Mouse (Mus musculus) midbrain, embryonic 12.5 days (tissue): ENCODE results near the gene Nup54. TPM values are rescaled to one million over a fixed set of nuclear protein-coding genes. Genes with fewer than 3 reads are reported as not detected.

Source experiments
- ATAC-seq: fragments of 200-750 bp; cut with Nextera tagmentation; 2 replicates; pipeline ENCODE4 v1.8.0; 2017; ENCODE audit warnings: low read depth, moderate TSS enrichment, moderate library complexity; ENCODE audit not compliant: low FRiP score
- H3K27ac ChIP-seq: fragments of 300-500 bp; sonication (generic); replicated peaks from 2 replicates; pipeline ENCODE4 v1.5.1; 2016; ENCODE audit warnings: mild to moderate bottlenecking
- H3K27me3 ChIP-seq: fragments of 300-500 bp; sonication (generic); 2 replicates; pipeline ENCODE4 v1.6.1; 2016; ENCODE audit warnings: mild to moderate bottlenecking
- H3K36me3 ChIP-seq: fragments of 300-500 bp; sonication (generic); 2 replicates; pipeline ENCODE4 v1.6.1; 2016
- H3K4me1 ChIP-seq: fragments of 300-500 bp; sonication (generic); 2 replicates; pipeline ENCODE4 v1.6.1; 2016
- H3K4me2 ChIP-seq: fragments of 300-500 bp; sonication (generic); replicated peaks from 2 replicates; pipeline ENCODE4 v1.6.1; 2016; ENCODE audit warnings: mild to moderate bottlenecking, moderate library complexity
- H3K4me3 ChIP-seq: fragments of 300-500 bp; sonication (generic); 2 replicates; pipeline ENCODE4 v1.5.1; 2016; ENCODE audit warnings: mild to moderate bottlenecking
- H3K9ac ChIP-seq: fragments of 300-500 bp; sonication (generic); replicated peaks from 2 replicates; pipeline ENCODE4 v1.6.1; 2016; ENCODE audit warnings: mild to moderate bottlenecking, moderate library complexity
- H3K9me3 ChIP-seq: fragments of 300-500 bp; sonication (generic); 2 replicates; pipeline ENCODE4 v1.6.1; 2016; ENCODE audit warnings: mild to moderate bottlenecking
- WGBS: fragments of 180-500 bp; shearing (Covaris S2); methylation state at CpG from one replicate; pipeline ENCODE4 v1.1.7; 2016; 5-methylcytosine and 5-hydroxymethylcytosine counted together
- polyA plus RNA-seq: library from polyadenylated mRNA; unstranded; fragments of >200 nt; fragmentation: Nextera tagmentation; extraction: Ambion mirVana; gene quantifications from 2 replicates; pipeline ENCODE4 v1.2.1, GENCODE M21; 2016

The Nup54 gene
- polyA plus RNA-seq, 1 experiment from 2014 or later, result 53.1 TPM

GRCm38 (mm10) chr5:92387433-92387832 is 47.6 kb downstream of the Nup54 start:
- Histone ChIP-seq H3K4me3 (no peak overlapping the region), H3K4me1 (no peaks in the 10 kb centered on the region), H3K4me2 (no peak overlapping the region), H3K27ac (no peak overlapping the region), H3K9me3 (no peaks in the 10 kb centered on the region), H3K36me3 (no peaks in the 10 kb centered on the region), H3K27me3 (peaks cover 21% of the 10 kb centered on the region), H3K9ac (no peak overlapping the region)
- WGBS, result 75% methylated on average over 11 of the region's 11 CpGs
- ATAC-seq, result no peak

DNA sequence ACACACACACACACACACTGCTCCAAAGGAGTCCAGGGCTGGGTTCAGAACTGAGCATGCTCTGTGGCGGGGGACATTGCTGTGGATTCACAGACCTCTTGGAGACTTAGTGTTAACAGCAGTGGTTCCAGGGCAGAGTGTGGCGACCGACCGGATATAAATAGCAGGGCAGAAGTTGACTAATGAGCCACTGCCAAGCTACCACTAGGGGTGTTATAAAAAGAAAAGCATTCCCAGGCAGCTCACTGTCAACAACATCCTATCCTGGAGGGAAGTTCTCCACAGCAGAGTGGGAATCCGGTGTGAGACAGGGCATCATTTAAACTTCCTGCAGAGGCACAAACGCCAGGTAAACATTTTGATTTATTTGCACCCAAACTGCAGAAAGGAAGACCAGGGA is 48.4 kb downstream of the Nup54 start:
- Histone ChIP-seq H3K4me1 (no peaks in the 10 kb centered on the region), H3K9ac (no peak overlapping the region), H3K4me2 (no peak overlapping the region), H3K9me3 (no peaks in the 10 kb centered on the region), H3K27me3 (peaks cover 13% of the 10 kb centered on the region), H3K27ac (no peak overlapping the region), H3K4me3 (no peak overlapping the region), H3K36me3 (no peaks in the 10 kb centered on the region)
- ATAC-seq, result no peak
- 60% methylated on average over 6 of the region's 6 CpGs for WGBS

GRCm38 (mm10) chr5:92386102-92386501 is 48.9 kb downstream of the Nup54 start:
- Histone ChIP-seq H3K27ac (no peak overlapping the region), H3K27me3 (peaks cover 8% of the 10 kb centered on the region), H3K9ac (no peak overlapping the region), H3K4me1 (no peaks in the 10 kb centered on the region), H3K36me3 (no peaks in the 10 kb centered on the region), H3K9me3 (no peaks in the 10 kb centered on the region), H3K4me3 (no peak overlapping the region), H3K4me2 (no peak overlapping the region)
- 82% methylated on average over 5 of the region's 5 CpGs for WGBS
- ATAC-seq, result no peak

DNA sequence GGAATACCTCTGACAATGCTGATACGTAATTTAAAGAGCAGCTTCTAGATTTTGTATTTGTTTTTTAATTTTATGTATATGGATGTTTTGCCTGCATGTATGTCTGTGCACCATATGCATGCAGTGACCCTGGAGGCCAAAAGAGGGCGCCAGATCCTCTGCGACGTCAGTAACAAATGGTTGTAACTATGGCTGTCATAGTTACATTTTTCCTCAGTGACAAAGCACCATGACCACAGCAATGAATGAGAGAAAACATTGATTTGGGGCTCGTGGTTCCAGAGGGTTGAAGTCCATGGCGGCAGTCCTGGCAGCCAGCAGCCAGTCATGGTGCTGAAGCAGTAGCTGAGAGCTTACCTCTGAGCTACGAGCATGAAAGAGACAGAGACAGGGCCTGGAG is 50.2 kb downstream of the Nup54 start:
- no peak overlapping the region for H3K9ac ChIP-seq
- no peaks in the 10 kb centered on the region for H3K36me3 ChIP-seq

DNA sequence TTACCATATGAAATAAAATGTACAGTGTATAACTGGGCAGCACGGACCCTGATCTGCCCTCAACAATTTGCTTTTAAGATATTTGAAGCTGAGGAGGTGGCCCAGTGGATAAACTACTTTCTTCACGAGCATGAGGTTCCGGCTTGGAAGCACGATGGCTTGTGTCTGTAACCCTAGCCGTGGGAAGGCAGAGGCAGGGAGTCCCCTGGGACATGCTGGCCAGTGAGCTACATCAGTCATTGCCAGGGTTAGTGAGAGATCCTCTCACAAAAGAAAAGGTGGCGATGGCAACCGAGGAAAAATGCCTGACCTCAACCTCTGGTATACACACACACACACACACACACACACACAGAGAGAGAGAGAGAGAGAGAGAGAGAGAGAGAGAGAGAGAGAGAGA is 51.3 kb downstream of the Nup54 start:
- Histone ChIP-seq H3K27me3 (no peaks in the 10 kb centered on the region), H3K4me1 (no peaks in the 10 kb centered on the region), H3K9me3 (no peaks in the 10 kb centered on the region), H3K4me3 (no peak overlapping the region), H3K4me2 (no peak overlapping the region), H3K27ac (no peak overlapping the region), H3K36me3 (no peaks in the 10 kb centered on the region), H3K9ac (no peak overlapping the region)
- 59% methylated on average over 7 of the region's 7 CpGs for WGBS
- ATAC-seq, result no peak

More for the DNA sequence above, 50.2 kb downstream of the Nup54 start:
- no peaks in the 10 kb centered on the region for H3K9me3 ChIP-seq
- no peak overlapping the region for H3K4me3 ChIP-seq
- no peak overlapping the region for H3K27ac ChIP-seq
- no peak for ATAC-seq
- WGBS, result 41% methylated on average over 7 of the region's 7 CpGs
- no peaks in the 10 kb centered on the region for H3K27me3 ChIP-seq
- H3K4me1 ChIP-seq, result no peaks in the 10 kb centered on the region
- H3K4me2 ChIP-seq, result no peak overlapping the region

DNA sequence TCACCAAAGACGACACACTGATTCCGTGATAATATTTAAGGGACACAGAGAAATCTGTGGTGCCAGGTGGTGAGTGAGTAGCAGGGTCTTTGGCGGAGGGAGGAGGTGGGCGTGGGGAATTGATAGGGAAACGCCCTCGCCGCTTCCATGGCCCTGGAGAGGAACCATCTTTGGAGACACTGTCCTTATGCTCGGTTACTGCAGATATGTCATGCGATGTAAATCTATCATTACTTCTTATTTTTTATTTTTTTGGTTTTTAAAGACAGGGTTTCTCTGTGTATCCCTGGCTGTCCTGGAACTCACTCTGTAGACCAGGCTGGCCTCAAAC is 52.7 kb downstream of the Nup54 start:
- Histone ChIP-seq H3K4me2 (no peak overlapping the region), H3K27ac (no peak overlapping the region), H3K4me1 (peaks cover 2% of the 10 kb centered on the region; the same call in 1 of the 2 replicates), H3K4me3 (no peak overlapping the region), H3K9me3 (no peaks in the 10 kb centered on the region), H3K9ac (no peak overlapping the region), H3K36me3 (no peaks in the 10 kb centered on the region), H3K27me3 (no peaks in the 10 kb centered on the region)
- peak; percentile 24; the same call in 1 of the 2 replicates for ATAC-seq
- WGBS, result 69% methylated on average over 9 of the region's 9 CpGs

DNA sequence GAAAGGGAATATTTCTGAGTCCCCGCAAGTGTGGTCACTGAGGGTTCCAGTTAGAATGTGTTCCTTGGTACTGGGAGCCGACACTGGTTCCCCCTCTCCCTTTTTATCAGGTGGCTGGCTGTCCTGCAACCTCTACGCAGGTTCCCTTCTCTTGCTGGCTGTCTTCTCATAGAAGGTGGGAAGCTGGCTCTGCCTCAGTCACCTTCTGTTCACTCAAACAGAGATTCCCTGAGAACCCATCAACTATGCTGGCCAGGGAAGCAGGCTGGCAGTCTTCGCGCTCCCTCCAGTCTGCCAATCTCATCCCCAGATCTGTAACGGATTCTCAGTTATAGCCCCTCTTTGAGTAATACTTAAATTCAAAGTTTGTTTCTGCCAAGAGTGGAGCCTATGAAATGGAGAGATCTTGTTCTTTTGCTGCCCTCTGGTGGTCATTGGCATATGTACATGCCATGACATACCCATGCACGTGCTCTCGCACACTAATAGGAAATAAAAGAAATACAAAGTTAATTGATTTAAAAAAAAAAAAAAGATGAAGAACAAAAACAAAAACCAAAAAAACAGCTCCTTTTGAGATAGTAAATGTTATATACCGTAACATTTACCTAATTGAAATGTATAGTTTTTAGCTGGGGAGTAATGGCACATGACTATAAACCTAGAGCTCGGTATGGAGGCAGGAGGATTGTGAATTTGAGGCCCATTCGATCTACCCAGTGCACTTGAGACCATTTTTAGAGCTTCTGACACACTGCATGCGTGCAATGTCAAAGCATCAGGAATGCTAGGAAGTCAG is 53.3 kb downstream of the Nup54 start:
- Histone ChIP-seq H3K9me3 (no peaks in the 10 kb centered on the region), H3K4me3 (no peak overlapping the region), H3K4me1 (peaks cover 7% of the 10 kb centered on the region), H3K27me3 (no peaks in the 10 kb centered on the region), H3K36me3 (no peaks in the 10 kb centered on the region), H3K9ac (no peak overlapping the region), H3K27ac (no peak overlapping the region), H3K4me2 (no peak overlapping the region)
- ATAC-seq, result peak; percentile 74
- WGBS, result 39% methylated on average over 12 of the region's 12 CpGs

- 32% methylated on average over 13 of the region's 13 CpGs for WGBS
- 0 out of 2 replicates have a peak, but pooled peaks have one; percentile 24 for ATAC-seq
- Histone ChIP-seq H3K27me3 (no peaks in the 10 kb centered on the region), H3K4me3 (no peak overlapping the region), H3K9me3 (no peaks in the 10 kb centered on the region), H3K4me1 (peaks cover 9% of the 10 kb centered on the region), H3K27ac (no peak overlapping the region), H3K9ac (no peak overlapping the region), H3K4me2 (peak overlapping the region; percentile 9; the same call in 1 of the 2 replicates), H3K36me3 (no peaks in the 10 kb centered on the region)
Observed at GRCm38 (mm10) chr5:92376795-92377405, 58.1 kb downstream of the Nup54 start.

GRCm38 (mm10) chr5:92375368-92375767 is 59.7 kb downstream of the Nup54 start:
- no peak overlapping the region for H3K4me2 ChIP-seq
- peaks cover 17% of the 10 kb centered on the region for H3K4me1 ChIP-seq
- H3K4me3 ChIP-seq, result no peak overlapping the region
- H3K27ac ChIP-seq, result no peak overlapping the region
- 87% methylated on average over 17 of the region's 17 CpGs for WGBS
- no peaks in the 10 kb centered on the region for H3K27me3 ChIP-seq
- no peak for ATAC-seq
- H3K9ac ChIP-seq, result no peak overlapping the region
- H3K36me3 ChIP-seq, result no peaks in the 10 kb centered on the region
- no peaks in the 10 kb centered on the region for H3K9me3 ChIP-seq

GRCm38 (mm10) chr5:92374721-92375142 is 60.3 kb downstream of the Nup54 start:
- no peaks in the 10 kb centered on the region for H3K9me3 ChIP-seq

GRCm38 (mm10) chr5:92372605-92373004 is 62.4 kb downstream of the Nup54 start:
- Histone ChIP-seq H3K4me3 (no peak overlapping the region), H3K9ac (no peak overlapping the region), H3K27ac (no peak overlapping the region), H3K36me3 (no peaks in the 10 kb centered on the region), H3K4me1 (peaks cover 17% of the 10 kb centered on the region), H3K4me2 (no peak overlapping the region), H3K9me3 (no peaks in the 10 kb centered on the region), H3K27me3 (no peaks in the 10 kb centered on the region)
- ATAC-seq, result no peak
- WGBS, result 68% methylated on average over 2 of the region's 2 CpGs

More at GRCm38 (mm10) chr5:92374721-92375142, 60.3 kb downstream of the Nup54 start:
- Histone ChIP-seq H3K9ac (no peak overlapping the region), H3K4me1 (peaks cover 17% of the 10 kb centered on the region), H3K4me3 (no peak overlapping the region), H3K36me3 (no peaks in the 10 kb centered on the region), H3K4me2 (no peak overlapping the region), H3K27ac (no peak overlapping the region), H3K27me3 (no peaks in the 10 kb centered on the region)
- ATAC-seq, result no peak
- WGBS, result 72% methylated on average over 6 of the region's 6 CpGs

DNA sequence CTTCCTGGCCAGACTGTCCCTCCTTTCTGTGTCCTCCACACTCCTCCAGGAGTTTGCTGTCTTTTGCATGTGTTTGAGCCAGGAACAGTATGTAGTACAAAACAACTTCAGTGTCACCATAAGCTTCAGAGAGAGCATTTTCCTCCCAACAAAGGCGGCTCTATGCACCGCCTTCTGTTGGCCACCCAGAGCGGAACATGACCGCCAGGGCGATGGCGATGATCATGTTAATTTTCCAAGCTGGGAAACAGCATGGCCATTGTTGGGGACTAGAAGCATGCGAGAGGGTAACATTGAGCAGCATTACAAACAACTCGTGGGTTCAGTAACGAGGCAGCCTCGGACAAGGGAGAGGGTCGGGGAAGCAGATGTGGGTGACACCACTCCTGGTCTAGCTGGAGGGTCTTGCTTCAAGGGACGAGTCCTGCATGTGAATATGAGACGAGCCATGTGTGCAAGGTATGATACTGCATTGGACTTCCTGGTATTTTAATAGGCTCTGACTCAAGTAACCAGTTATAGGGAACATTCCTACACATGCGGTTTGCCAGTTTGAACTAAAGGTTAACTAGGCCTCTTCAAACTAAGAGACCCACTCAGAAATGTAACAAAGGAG is 63.5 kb downstream of the Nup54 start:
- Histone ChIP-seq H3K27ac (peak overlapping the region; percentile 32; the same call in 1 of the 2 replicates), H3K36me3 (no peaks in the 10 kb centered on the region), H3K4me3 (no peak overlapping the region), H3K27me3 (no peaks in the 10 kb centered on the region), H3K9me3 (no peaks in the 10 kb centered on the region), H3K4me2 (no peak overlapping the region), H3K4me1 (peaks cover 8% of the 10 kb centered on the region), H3K9ac (no peak overlapping the region)
- peak; percentile 70 for ATAC-seq
- 75% methylated on average over 14 of the region's 14 CpGs for WGBS
